Mouse (Mus musculus) liver, adult (tissue): Measurements from ENCODE around the gene Grik3.

Experiments
- GATA4 ChIP-seq: IDR thresholded peaks from 2 replicates; pipeline ENCODE4 v1.6.1; 2014; ENCODE audit warnings: mild to moderate bottlenecking, low read length; ENCODE audit not compliant: insufficient replicate concordance

The Grik3 gene

GRCm38 (mm10) chr4:125526425-125526824, 35.9 kb downstream of the Grik3 start:
- no peak for TF ChIP-seq GATA4

DNA sequence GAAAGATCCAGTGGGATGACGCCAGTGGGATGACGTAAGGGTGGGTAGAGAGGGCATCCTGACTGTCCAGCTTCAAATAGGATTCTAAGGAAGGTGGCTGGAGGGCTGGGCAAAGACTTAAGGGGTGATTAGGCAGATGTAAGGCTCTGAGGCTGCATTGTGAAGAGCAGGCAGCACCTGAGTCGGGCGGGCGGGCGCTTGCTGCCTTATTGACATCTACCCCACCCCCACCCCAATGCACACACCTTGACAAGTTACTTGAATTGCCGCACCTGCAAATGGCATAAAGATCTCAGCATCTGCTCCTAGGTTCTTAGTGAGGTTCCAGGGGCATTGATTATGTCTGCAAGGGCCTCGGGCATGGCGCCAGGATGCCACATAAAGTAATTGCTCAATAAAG, 43.5 kb downstream of the Grik3 start:
- no peak for TF ChIP-seq GATA4

GRCm38 (mm10) chr4:125534449-125534848, 43.9 kb downstream of the Grik3 start:
- TF ChIP-seq GATA4: no peak

GRCm38 (mm10) chr4:125534991-125535401, 44.5 kb downstream of the Grik3 start:
- TF ChIP-seq GATA4: no peak

- TF ChIP-seq GATA4: no peak
These were observed 45.0 kb downstream of the Grik3 start for GRCm38 (mm10) chr4:125535465-125535864.

DNA sequence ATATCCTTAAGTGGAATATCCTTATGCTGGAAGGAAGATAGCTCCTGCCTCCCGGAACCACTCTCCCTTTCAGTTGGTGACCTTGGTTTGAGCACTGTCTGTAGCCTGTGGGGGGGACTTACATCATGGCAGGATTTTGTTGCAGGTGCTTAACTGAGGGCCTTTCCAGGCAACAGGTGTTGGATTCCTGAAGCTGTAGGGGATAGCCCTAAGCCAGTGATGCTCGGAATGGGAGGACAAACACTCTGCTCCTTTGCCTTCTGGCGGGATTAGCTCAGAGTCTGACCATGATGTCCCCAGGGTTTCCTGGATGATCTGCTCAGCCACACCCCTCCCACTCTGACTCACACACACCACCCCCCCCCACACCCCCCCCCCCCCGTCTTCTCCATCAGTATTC, 45.5 kb downstream of the Grik3 start:
- TF ChIP-seq GATA4: no peak

DNA sequence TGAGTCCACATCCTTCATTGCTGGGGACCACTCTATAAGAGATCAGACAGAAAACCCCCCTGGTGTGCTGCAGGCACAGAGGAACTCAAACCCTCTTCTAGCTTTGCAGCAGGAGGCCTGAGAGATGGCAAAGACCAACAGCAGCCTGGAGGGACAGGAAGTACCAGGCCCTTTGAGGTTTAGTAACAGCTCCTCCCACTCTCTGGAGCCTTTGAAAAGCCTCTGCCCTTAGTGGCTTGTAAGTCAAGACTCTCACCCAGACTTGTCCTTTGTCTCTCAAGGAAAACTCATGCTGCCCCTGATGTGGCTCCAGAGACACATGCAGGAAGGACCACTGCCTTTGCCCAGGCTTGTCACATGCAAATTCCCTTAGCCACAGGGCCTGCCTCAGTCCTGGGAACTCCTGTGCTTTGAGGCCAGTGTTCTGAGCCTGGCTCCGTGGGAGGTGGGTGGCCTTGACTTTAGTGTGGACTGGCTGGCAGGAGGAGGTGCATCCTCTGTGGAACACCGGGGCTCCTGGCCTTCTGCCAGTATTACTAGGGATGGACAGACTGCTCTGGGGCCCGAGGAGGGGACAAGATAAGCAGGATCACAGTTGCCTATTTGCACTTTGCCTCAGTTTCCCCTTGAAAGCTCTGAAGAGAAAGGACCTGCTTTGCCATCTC, 47.9 kb downstream of the Grik3 start:
- TF ChIP-seq GATA4: no peak

DNA sequence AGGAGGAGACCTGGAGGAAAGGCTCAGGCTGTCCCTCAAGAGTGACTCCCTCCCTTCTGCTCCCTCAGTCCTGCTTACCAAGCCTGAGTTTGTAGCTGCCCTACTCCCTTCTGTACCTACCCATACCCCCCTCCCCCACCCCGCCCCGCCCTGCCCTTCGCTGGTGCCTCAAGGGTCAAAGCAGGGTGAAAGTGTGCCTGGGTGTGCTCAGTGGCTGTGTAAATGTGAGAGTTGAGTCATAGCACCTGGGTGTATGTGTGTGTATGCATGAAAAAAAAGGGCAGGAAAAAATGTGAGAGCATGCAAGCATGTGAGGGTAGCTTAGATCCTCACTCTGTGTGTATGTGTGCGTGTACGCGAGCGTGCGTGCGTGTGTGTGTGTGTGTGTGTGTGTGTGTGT, 49.1 kb downstream of the Grik3 start:
- no peak for TF ChIP-seq GATA4

DNA sequence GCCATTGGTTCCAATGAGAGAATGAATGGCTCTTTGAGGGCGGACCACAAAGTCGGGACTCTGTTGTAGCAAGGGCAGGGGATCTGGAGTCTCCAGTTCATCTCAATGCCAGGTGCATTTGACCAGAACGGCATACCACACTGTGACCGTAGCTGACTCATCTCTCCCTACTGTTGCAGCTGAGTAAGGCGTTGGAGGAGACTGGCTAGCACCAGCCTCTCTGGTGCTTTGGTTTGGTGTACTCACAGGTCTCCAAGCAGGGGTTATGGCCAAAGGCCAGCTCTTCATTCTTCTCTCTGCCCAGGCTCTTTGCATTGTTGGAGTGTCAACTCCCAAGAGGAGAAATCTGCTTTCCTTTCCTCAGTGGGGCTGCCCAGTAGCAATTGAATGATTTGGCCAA, 52.7 kb downstream of the Grik3 start:
- TF ChIP-seq GATA4: no peak

- no peak for TF ChIP-seq GATA4
These were observed 54.7 kb downstream of the Grik3 start for GRCm38 (mm10) chr4:125544947-125545767.

GRCm38 (mm10) chr4:125545768-125546220, 55.3 kb downstream of the Grik3 start:
- TF ChIP-seq GATA4: no peak

DNA sequence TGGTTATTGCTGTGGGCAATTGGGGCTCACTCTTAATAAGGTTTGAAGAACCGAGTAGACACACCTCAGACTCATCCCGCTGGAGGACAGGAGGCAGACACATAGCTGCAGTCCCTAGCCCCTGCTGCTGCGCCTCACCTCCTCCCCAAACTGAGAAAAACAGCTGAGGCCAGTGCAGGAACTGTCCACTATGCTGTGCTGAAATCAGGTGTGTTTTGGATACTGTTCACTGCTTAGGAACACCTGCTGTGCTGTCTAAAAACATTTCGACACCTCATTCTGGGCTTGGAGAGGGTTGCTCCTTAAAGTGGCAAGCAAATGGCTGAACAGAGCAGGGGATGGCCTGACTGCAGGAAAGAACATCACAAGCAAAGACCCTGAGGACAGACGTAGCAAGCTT, 57.7 kb downstream of the Grik3 start:
- no peak for TF ChIP-seq GATA4

GRCm38 (mm10) chr4:125553754-125554153, 63.3 kb downstream of the Grik3 start:
- TF ChIP-seq GATA4: no peak

- TF ChIP-seq GATA4: no peak
These were observed 66.2 kb downstream of the Grik3 start for GRCm38 (mm10) chr4:125556405-125557308.

GRCm38 (mm10) chr4:125559564-125559963, 69.1 kb downstream of the Grik3 start:
- no peak for TF ChIP-seq GATA4
